Mouse (Mus musculus) mouse embryonic stem cell (cell line): Measurements from ENCODE around the gene Cd70.
"Not testable (repeated sequence)": the region's sequence is repeated elsewhere in the genome, so short reads cannot be mapped to it uniquely, and the experiment has no call there.

Source experiments
- in situ Hi-C, 2 experiments: fragments of 300-500 bp; cut with MboI; formaldehyde crosslinking; loops; 1 replicate in 1 of 2; 3 replicates in 1 of 2; pipeline ENCODE4 v1.14.3; 2019 to 2020; ENCODE audit warnings: low sequenced_read_pairs in 2 of 2, low pct_unique_long_range_greater_than_20kb in 1 of 2, mixed read lengths in 1 of 2; ENCODE audit not compliant: unreplicated experiment in 1 of 2

Gene Cd70

GRCm38 (mm10) chr17:57139708-57140107, 9.9 kb downstream of the Cd70 start:
- in situ Hi-C loops: no loop called here

GRCm38 (mm10) chr17:57138676-57139075, 10.9 kb downstream of the Cd70 start:
- in situ Hi-C loops: no loop called here

DNA sequence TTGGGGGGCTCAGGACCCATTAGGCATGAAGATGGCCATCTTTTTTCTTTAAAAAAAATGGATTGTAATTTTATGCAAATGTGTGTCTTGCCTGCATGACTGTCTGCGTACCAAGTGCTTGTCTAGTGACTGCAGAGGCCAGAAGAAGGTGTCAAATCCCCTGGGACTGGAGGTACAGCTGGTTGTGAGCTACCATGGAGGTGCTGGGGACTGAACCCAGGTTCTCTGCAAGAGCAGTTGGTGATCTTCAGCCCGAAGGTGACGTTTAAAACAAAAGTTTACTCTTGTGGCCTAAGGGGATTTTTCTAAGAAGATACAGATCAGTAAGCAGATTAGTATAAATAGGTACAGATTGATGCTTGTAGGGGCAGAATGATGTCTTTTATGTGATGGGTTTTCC, 13.9 kb downstream of the Cd70 start:
- in situ Hi-C loops: no loop called here

- in situ Hi-C loops: no loop called here
Observed at GRCm38 (mm10) chr17:57134693-57135092, 14.9 kb downstream of the Cd70 start.

DNA sequence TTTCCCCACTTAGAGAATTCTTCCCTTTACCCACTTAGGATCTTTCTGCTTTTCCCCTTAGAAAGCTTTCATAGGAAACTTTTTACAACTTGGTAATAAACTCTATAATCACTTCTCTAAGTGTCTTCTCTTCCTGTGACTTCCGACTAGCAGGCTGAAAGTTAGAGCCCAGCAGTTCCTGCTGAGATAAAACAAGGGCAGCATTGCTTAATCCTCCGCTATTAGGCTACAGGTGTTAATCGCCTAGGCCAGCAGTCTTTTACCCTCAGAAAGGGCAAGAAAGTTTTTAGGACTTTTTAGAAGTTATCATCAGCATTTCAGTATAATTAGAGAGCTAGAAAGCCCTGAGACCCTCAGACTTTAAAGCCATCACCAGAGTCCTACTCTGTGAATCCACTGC, 15.6 kb downstream of the Cd70 start:
- in situ Hi-C loops: not testable (repeated sequence)

- in situ Hi-C loops: no loop called here
Observed at GRCm38 (mm10) chr17:57131793-57132192, 17.8 kb downstream of the Cd70 start.

GRCm38 (mm10) chr17:57125853-57126622, 23.5 kb downstream of the Cd70 start:
- in situ Hi-C loops: no loop called here

- in situ Hi-C loops: no loop called here
Observed at GRCm38 (mm10) chr17:57124792-57125191, 24.8 kb downstream of the Cd70 start.

- in situ Hi-C loops: no loop called here
Observed at GRCm38 (mm10) chr17:57123192-57124118, 26.1 kb downstream of the Cd70 start.

DNA sequence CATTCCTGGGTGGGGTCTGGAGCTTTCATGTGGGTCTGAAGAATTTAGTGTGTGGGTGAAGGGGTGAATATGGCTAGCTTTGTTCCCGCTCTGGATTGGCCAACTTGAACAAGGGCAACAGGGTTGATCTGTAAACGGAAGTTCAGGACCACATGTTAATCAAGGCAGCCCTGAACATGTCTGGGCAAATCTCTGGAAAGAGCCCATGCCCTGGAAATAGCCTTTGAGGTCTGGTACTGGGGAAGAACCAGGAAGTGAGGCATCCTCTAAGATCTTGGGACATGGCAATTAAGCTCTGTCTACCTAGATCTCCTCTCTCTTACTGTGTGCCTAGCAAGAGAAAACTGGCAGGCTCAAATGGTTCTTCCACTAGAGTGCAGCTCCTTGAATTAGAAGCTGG, 27.7 kb downstream of the Cd70 start:
- in situ Hi-C loops: no loop called here

- in situ Hi-C loops: no loop called here
Observed at GRCm38 (mm10) chr17:57118524-57119349, 30.8 kb downstream of the Cd70 start.

- in situ Hi-C loops: no loop called here
Observed at GRCm38 (mm10) chr17:57116801-57117200, 32.8 kb downstream of the Cd70 start.

DNA sequence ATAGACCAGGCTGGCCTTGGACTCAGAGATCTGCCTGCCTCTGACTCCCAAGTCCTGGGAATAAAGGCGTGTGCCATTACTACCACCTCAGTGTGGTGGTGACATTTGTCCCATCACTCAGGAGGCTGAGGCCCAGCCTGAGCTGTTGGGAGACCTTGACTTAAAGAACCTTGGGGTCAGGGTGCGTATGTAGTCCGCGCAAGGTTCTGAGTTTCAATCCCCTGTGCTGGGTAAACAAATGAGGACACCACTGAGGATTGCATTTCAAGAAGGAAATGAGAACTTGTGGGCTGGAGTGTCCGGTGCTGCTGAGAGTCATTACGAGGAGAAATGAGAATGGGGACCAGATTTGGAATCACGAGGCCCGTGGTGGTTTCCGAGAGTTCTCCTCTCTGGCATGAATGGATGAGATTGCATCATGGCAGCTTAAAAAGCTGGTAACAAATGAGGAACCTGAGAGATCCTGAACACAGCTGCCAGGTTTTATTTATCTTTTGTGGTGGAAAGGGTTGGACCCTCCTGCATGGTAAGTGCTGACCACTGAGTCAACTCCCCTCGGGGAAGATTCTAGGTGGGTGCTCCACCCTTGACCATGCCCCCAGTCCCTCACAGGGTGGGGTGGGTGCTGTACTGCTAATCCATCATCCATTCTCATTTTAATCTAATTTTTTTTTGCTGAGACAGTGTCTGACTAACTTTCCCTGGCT, 36.7 kb downstream of the Cd70 start:
- in situ Hi-C loops: no loop called here

- in situ Hi-C loops: no loop called here
Observed at GRCm38 (mm10) chr17:57110005-57110404, 39.6 kb downstream of the Cd70 start.

- in situ Hi-C loops: no loop called here
Observed at GRCm38 (mm10) chr17:57108666-57109171, 40.9 kb downstream of the Cd70 start.

- in situ Hi-C loops: no loop called here
Observed at GRCm38 (mm10) chr17:57108040-57108665, 41.4 kb downstream of the Cd70 start.

DNA sequence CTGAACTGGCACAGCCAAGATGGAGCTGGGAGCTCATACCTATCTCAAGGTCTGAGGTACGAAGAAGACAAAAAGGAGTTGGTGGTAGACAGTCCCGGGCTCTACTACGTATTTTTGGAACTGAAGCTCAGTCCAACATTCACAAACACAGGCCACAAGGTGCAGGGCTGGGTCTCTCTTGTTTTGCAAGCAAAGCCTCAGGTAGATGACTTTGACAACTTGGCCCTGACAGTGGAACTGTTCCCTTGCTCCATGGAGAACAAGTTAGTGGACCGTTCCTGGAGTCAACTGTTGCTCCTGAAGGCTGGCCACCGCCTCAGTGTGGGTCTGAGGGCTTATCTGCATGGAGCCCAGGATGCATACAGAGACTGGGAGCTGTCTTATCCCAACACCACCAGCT, 42.5 kb downstream of the Cd70 start:
- in situ Hi-C loops: no loop called here

- in situ Hi-C loops: no loop called here
Observed at GRCm38 (mm10) chr17:57106035-57106368, 43.6 kb downstream of the Cd70 start.
